Mouse (Mus musculus) liver, postnatal 0 days (tissue): ENCODE measurements at regions not wholly inside any gene's neighbourhood (a gene's known extent, or its start where the extent isn't known, plus 50 kb on each side); places are given as distances from the start of the nearest gene placed in this dataset.

Experiments
- CTCF ChIP-seq: sonication (generic); IDR thresholded peaks from 2 replicates; pipeline ENCODE4 v1.5.1; 2016; ENCODE audit warnings: antibody characterized with exemption, low read depth
- EP300 ChIP-seq: IDR thresholded peaks from 2 replicates; pipeline ENCODE4 v1.6.1; 2016; ENCODE audit warnings: antibody characterized with exemption, low read depth, mild to moderate bottlenecking

GRCm38 (mm10) chr5:116868115-116868514, 247.8 kb downstream of the Suds3 start:
- TF ChIP-seq CTCF (no peak), EP300 (no peak)
